Mouse (Mus musculus) lung, postnatal 0 days (tissue): ENCODE results near the gene Jade2.
A peak's percentile ranks its signal among the peaks of the same experiment; 100 is the strongest.

ENCODE experiments used
- CTCF ChIP-seq: IDR thresholded peaks from 2 replicates; pipeline ENCODE4 v1.5.1; 2016; ENCODE audit warnings: antibody characterized with exemption, mild to moderate bottlenecking
- EP300 ChIP-seq: IDR thresholded peaks from 2 replicates; pipeline ENCODE4 v1.6.1; 2016; ENCODE audit warnings: antibody characterized with exemption, mild to moderate bottlenecking, control low read depth

GRCm38 (mm10) chr11:51831962-51832909 lies 25.2 kb downstream of the Jade2 start:
- TF ChIP-seq CTCF (no peak), EP300 (peak; percentile 19; the same call in 1 of the 2 replicates)
